Mouse (Mus musculus): Measurements from ENCODE around the gene Gm8764.
"Not testable (repeated sequence)": the region's sequence is repeated elsewhere in the genome, so short reads cannot be mapped to it uniquely, and the experiment has no call there.

The Gm8764 gene

GRCm38 (mm10) chr10:104159706-104160105 lies at the start of gene Gm8764:
Gene Gm8764, plus strand, starts transcription at chr10:104160006.
- in situ Hi-C loops (cut with MboI, MseI), result loop anchor here (10.0 kb wide), 1 partner anchor 55 kb away; no protein-coding TSS in a partner anchor

GRCm38 (mm10) chr10:104110044-104110443 lies 49.8 kb upstream of the Gm8764 start:
- in situ Hi-C loops (cut with MboI, MseI), result no loop called here

GRCm38 (mm10) chr10:104118312-104118711 lies 41.5 kb upstream of the Gm8764 start:
- in situ Hi-C loops (cut with MboI, MseI), result no loop called here

GRCm38 (mm10) chr10:104142687-104143086 lies 17.1 kb upstream of the Gm8764 start, which contains the start of gene Gm21293:
Gene Gm21293, plus strand, starts transcription at chr10:104142987.
- in situ Hi-C loops (cut with MboI, MseI), result not testable (repeated sequence)

- in situ Hi-C loops (cut with MboI, MseI), result not testable (repeated sequence)
Measured at GRCm38 (mm10) chr10:104151197-104151596, 8.6 kb upstream of the Gm8764 start, which contains the start of gene Gm6763. Gene Gm6763, plus strand, starts transcription at chr10:104151497.

GRCm38 (mm10) chr10:104168215-104168614 lies 8.4 kb downstream of the Gm8764 start, which contains the start of gene Gm21304:
Gene Gm21304, plus strand, starts transcription at chr10:104168515.
- in situ Hi-C loops (cut with MboI, MseI), result loop anchor here (10.0 kb wide), 1 partner anchor 47 kb away; no protein-coding TSS in a partner anchor

GRCm38 (mm10) chr10:104176724-104177123 lies 16.9 kb downstream of the Gm8764 start, which contains the start of gene Gm21312:
Gene Gm21312, plus strand, starts transcription at chr10:104177024.
- in situ Hi-C loops (cut with MboI, MseI), result not testable (repeated sequence)

GRCm38 (mm10) chr10:104185233-104185632 lies 25.4 kb downstream of the Gm8764 start, which contains the start of gene Gm20765:
Gene Gm20765, plus strand, starts transcription at chr10:104185533.
- in situ Hi-C loops (cut with MboI, MseI), result loop anchor here (10.0 kb wide), 1 partner anchor 50 kb away; no protein-coding TSS in a partner anchor

GRCm38 (mm10) chr10:104193742-104194141 lies 33.9 kb downstream of the Gm8764 start, which contains the start of gene Gm4340:
Gene Gm4340, plus strand, starts transcription at chr10:104194042.
- in situ Hi-C loops (cut with MboI, MseI), result not testable (repeated sequence)

- in situ Hi-C loops (cut with MboI, MseI), result loop anchor here (10.0 kb wide), 1 partner anchor 45 kb away; the partner anchor contains the start of genes Gm21304 and Gm8764
Measured at GRCm38 (mm10) chr10:104209655-104210054, 49.8 kb downstream of the Gm8764 start.

- in situ Hi-C loops (cut with MboI, MseI), result loop anchor here (10.0 kb wide), 1 partner anchor 46 kb away; the partner anchor contains the start of genes Gm21304 and Gm8764
Measured at GRCm38 (mm10) chr10:104210268-104210990, 50.6 kb downstream of the Gm8764 start.
